Mouse (Mus musculus): Measurements from ENCODE around the gene Ndrg4. TPM values are rescaled to one million over a fixed set of nuclear protein-coding genes. Genes with fewer than 3 reads are reported as not detected.

Ndrg4 gene
- total RNA-seq, 2 experiments from 2014 or later, result 1,420 to 1,424 TPM

DNA sequence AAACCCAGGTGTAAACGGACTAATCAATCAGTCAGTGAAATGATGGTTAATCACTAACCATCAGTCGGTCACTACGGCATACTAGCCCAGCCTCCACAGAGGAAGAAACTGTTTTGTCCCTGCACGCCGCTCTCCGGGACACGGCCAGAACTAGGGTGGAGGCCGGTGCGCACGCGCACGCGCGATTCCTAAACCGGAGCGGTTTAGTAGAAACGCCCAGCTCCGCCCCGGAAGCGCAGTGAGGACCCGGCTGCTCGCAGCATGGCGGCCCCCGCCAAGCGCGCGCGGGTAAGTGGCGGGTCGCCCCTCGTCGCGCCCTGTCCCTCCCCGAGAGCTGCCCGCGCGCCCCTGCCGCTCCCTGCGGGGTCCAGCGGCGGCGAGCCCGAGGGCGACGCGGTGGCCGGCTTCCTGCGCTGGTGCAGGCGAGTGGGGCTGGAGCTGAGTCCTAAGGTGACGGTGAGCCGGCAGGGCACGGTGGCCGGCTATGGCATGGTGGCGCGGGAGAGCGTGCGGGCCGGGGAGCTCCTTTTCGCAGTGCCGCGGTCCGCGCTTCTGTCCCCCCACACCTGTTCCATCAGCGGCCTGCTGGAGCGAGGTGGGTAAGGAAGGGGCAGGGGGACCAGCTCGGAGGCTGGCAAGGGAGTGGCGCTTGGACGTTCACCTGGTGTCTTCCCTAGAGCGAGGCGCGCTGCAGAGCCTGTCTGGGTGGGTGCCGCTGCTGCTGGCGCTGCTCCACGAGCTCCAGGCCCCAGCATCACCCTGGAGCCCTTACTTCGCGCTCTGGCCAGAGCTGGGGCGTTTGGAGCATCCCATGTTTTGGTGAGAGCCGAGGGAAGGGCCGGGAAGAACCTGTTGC lies 39.1 kb downstream of the Ndrg4 start, which contains the start of gene Setd6:
TSS of gene Setd6 (plus strand) at position 206 of the 856 bp plus-strand sequence.
- DNase-seq (ENCODE audit: extremely low spot score in 1 of 2, low spot score in 1 of 2), result peak; percentile 78 to 81

DNA sequence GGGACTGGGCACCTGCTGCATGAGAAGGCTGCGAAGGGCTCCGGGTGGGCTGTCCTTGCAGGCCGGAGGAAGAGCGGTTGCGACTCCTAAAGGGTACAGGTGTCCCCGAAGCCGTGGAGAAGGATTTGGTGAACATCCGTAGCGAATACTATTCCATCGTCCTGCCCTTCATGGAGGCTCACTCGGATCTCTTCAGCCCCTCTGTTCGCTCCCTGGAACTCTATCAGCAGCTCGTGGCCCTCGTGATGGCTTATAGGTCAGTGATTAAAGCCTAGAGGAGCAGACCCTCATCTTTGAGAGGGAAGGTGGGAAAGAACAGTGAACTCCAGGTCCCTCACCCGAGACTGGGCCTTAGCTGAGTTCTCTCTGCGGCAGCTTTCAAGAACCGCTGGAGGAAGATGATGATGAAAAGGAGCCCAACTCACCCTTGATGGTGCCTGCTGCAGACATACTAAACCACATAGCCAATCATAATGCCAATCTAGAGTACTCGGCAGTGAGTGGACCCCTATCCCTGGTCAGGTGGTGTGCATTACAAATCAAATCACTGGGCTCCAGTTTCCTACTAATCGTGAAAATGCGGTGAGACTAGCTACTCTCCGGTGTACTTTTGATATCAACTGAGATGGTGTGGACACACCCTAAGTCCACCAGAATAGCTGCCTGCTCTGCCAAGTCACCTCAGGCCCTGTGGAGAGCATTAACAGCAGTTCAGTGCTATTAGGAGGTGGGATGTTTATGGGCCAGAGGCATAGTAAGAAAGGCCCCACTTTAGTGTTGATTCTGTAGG lies 40.0 kb downstream of the Ndrg4 start:
- no peak for DNase-seq (ENCODE audit: extremely low spot score in 1 of 2, low spot score in 1 of 2)

DNA sequence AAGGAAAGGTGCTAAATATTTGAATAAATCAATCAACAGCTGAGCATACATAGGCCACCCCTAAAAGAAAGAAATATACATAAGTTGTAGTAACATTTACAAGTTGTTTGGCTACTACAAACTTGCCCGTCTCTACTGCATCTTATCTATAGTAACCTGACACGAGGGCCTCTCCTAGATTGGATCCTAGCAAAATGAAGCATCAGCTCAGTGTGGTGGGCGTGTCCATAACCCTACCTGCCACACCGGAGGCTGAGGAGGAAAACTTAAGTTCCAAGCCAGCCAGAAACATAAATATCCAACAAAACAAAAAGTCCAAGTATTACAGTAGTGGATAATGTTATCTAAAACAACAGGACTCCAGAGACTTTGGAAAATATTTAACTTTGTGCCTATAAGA lies 50.8 kb downstream of the Ndrg4 start:
- DNase-seq (ENCODE audit: extremely low spot score in 1 of 2, low spot score in 1 of 2), result no peak

DNA sequence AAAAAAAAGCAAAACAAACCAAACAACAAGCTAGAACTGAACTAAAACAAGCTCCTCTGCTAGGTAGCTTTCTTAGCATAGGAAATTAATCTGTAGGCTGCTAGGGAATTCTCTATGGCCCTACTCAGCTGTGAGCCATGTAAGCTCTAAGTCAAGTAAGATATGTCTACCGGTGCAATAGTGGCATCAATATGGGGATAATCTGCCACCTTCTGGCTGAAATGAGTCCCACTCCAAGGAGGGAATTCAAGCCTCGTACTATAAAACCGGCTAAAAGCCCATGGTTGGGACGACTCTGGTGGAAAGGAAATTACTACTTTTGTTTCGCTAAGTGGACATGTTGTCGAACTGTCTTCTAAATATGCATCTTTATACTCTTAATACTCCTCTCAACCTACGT lies 61.8 kb downstream of the Ndrg4 start:
- DNase-seq (ENCODE audit: extremely low spot score in 1 of 2, low spot score in 1 of 2), result no peak

DNA sequence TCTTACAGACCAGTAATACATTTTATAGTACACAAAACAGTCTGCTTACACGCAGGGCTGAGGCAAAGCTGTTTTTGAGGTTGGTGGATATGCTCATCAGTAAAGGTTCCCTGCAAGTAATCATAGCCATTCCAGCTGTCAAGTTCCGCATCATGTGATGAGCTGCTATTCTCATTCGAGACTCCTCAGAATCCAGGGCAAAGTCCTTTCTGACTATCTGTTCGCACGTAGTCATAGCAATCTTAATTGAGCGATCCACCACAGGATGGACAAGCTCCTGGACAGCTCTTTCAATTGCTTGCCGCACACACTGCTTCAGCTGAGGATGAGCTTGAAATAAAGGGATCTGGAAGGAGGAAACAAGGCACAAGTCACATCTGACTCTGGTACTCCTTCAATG lies 65.0 kb downstream of the Ndrg4 start:
- no peak for DNase-seq (ENCODE audit: extremely low spot score in 1 of 2, low spot score in 1 of 2)

DNA sequence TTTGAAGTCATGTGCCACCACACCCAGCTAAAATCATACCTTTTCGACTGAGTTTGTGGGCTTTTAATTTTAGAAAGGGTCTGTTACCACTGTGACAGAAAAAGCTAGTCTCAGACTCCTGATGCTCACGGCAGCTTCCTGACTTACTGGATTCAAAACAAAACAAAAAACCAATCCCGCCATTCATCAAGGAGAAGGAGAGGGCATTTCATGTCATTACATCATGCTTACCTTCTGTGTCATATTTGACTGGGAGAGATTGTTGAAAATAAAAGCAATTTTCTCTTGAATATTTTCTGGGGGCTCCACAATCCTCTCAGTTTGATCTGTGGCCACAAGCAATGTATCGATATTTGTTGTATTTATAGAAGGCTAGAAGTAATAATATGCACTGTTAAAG lies 71.2 kb downstream of the Ndrg4 start:
- DNase-seq (ENCODE audit: extremely low spot score in 1 of 2, low spot score in 1 of 2), result no peak

DNA sequence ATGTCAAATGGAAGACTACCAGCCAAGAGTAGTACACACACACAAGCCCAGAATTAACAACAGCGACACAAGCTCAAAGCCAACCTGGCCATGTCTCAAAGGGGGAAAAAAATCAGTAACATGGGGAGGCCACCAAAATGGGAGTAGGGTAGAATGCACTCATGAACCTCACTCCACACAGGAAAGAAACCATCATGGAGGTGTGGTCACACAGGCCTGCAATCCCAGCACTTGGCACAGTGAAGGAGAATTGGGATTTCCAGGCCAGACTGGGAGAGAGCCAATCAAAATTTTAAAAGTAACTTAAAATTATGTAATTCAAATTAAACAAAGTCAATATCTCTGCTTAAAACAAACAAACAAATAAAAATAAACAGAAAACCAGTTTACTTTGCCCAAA lies 75.1 kb downstream of the Ndrg4 start:
- DNase-seq (ENCODE audit: extremely low spot score in 1 of 2, low spot score in 1 of 2), result no peak

DNA sequence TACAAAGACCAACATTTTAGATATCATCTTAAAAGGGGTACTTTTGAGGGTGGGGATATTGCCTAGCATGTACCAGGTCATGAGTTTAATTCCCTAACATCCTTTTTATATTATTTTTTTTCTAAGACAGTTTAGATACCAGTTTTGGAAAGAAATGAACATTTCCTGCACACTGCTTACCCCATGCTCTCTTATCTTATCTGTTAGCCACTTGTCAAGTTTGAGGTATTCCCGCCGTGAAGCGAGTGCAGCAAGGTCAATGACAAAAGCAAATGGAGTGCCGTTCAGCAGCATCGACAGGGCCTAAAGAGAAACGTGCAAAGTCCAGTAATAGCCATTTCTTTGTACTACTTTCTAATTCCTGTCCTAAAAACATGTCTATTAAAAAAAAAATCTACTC lies 83.5 kb downstream of the Ndrg4 start:
- DNase-seq (ENCODE audit: extremely low spot score in 1 of 2, low spot score in 1 of 2), result no peak

DNA sequence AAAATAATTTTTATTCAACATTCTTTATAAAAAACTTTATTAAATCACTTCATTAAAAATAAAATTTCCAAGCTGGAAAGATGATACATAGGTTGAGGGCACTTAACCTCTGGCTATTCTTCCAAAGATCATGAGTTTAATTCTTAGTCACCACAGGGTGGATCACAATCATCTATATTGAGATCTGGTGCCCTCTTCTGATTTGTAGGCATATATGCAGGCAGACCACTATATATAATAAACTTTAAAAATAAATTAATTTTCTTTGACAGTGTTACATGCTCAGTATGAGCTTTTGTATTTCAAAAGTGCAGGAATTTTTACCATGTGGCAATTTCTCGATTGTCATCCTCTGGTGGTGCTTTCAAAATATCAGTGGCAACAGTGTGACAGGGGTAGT lies 87.4 kb downstream of the Ndrg4 start:
- DNase-seq (ENCODE audit: extremely low spot score in 1 of 2, low spot score in 1 of 2), result no peak

Small RNA genes lying within 50 kb of the gene (microRNA-seq; reads per million reads assigned to microRNA genes)
- 1.8 to 2.2 reads per million in 2 experiments for gene Mir7073

Other genes starting within 250 kb of the Ndrg4 start
- 10 to 100 TPM; 57.6 to 63.5 TPM for gene Cfap20, start 242.1 kb upstream of the Ndrg4 start, total RNA-seq (2021)
- gene Csnk2a2, start 186.9 kb upstream of the Ndrg4 start, total RNA-seq (2021), result 10 to 100 TPM; 69.8 to 70.5 TPM
- gene Ccdc113, start 142.9 kb upstream of the Ndrg4 start, total RNA-seq (2021), result 1 to 10 TPM in 1 of 2 experiments, under 1 TPM in 1; 0.94 to 1.3 TPM
- gene Prss54, start 100.6 kb upstream of the Ndrg4 start, total RNA-seq (2021), result not detected
- gene Gins3, start 43.5 kb upstream of the Ndrg4 start, total RNA-seq (2021), result 1 to 10 TPM; 1.2 to 2.0 TPM
- 10 to 100 TPM; 19.9 to 22.0 TPM for gene Setd6, start 38.9 kb downstream of the Ndrg4 start, total RNA-seq (2021)
- gene Cnot1, start 130.5 kb downstream of the Ndrg4 start, total RNA-seq (2021), result 100 to 1,000 TPM; 121 to 133 TPM
- gene Sap18b, start 148.4 kb downstream of the Ndrg4 start, total RNA-seq (2021), result 100 to 1,000 TPM; 121 to 139 TPM
- gene Slc38a7, start 176.6 kb downstream of the Ndrg4 start, total RNA-seq (2021), result 10 to 100 TPM; 29.1 to 31.1 TPM
- gene Got2, start 211.6 kb downstream of the Ndrg4 start, total RNA-seq (2021), result 100 to 1,000 TPM; 228 to 234 TPM

All from layer of hippocampus, postnatal 25 days (tissue).